Mouse (Mus musculus) hindbrain, embryonic 15.5 days (tissue): ENCODE results near the gene Pla2g6. TPM values are rescaled to one million over a fixed set of nuclear protein-coding genes. Genes with fewer than 3 reads are reported as not detected.

Experiments used
- ATAC-seq: fragments of 200-750 bp; cut with Nextera tagmentation; 2 replicates; pipeline ENCODE4 v1.8.0; 2017; ENCODE audit warnings: low read depth, moderate number of reproducible peaks, moderate TSS enrichment; ENCODE audit not compliant: low FRiP score
- H3K27ac ChIP-seq: fragments of 300-500 bp; sonication (generic); replicated peaks from 2 replicates; pipeline ENCODE4 v1.5.1; 2015; ENCODE audit warnings: mild to moderate bottlenecking, inconsistent platforms
- H3K27me3 ChIP-seq: fragments of 300-500 bp; sonication (generic); 2 replicates; pipeline ENCODE4 v1.6.1; 2015; ENCODE audit warnings: control low read depth, inconsistent platforms
- H3K36me3 ChIP-seq: fragments of 300-500 bp; sonication (generic); 2 replicates; pipeline ENCODE4 v1.6.1; 2015; ENCODE audit warnings: control low read depth, inconsistent platforms
- H3K4me1 ChIP-seq: fragments of 300-500 bp; sonication (generic); replicated peaks from 2 replicates; pipeline ENCODE4 v1.6.1; 2015; ENCODE audit warnings: control low read depth, inconsistent platforms
- H3K4me2 ChIP-seq: fragments of 300-500 bp; sonication (generic); 2 replicates; pipeline ENCODE4 v1.6.1; 2015; ENCODE audit warnings: moderate library complexity, mild to moderate bottlenecking, inconsistent platforms
- H3K4me3 ChIP-seq: fragments of 300-500 bp; sonication (generic); 2 replicates; pipeline ENCODE4 v1.5.1; 2015; ENCODE audit warnings: mild to moderate bottlenecking, inconsistent platforms
- H3K9ac ChIP-seq: fragments of 300-500 bp; sonication (generic); 2 replicates; pipeline ENCODE4 v1.6.1; 2015; ENCODE audit warnings: inconsistent platforms
- H3K9me3 ChIP-seq: fragments of 300-500 bp; sonication (generic); 2 replicates; pipeline ENCODE4 v1.6.1; 2016; ENCODE audit warnings: control low read depth, inconsistent platforms
- WGBS: fragments of 180-500 bp; shearing (Covaris S2); methylation state at CpG from one replicate; pipeline ENCODE4 v1.1.7; 2015; 5-methylcytosine and 5-hydroxymethylcytosine counted together
- polyA plus RNA-seq: library from polyadenylated mRNA; unstranded; fragments of >200 nt; fragmentation: Nextera tagmentation; extraction: Ambion mirVana; gene quantifications from 2 replicates; pipeline ENCODE4 v1.2.1, GENCODE M21; 2015

Pla2g6 gene
- polyA plus RNA-seq, 1 experiment from 2014 or later: 32.5 TPM

DNA sequence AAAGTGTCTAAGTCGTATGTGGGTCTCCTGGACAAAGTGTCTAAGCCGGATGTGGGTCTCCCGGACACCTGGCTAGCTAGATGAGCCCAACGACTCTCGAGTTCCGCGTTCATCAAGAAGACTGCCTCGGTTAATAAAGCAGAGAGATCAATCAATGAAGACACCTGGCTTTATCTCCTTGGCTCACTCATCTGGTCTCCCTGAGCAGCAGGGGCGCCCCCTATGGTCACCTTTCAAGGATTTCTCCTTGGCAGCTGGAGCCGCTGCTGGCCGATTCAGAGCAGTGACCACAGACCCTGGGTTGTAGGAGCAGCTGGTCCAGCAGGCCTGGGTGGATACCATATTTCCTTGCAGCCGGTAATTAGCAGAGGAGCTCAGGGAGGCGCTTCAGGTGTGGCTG is 65.8 kb downstream of the Pla2g6 start:
- Histone ChIP-seq H3K4me3 (no peak overlapping the region), H3K27ac (no peak overlapping the region), H3K4me1 (peaks cover 20% of the 10 kb centered on the region), H3K4me2 (peak overlapping the region; percentile 95), H3K9ac (no peak overlapping the region), H3K36me3 (no peaks in the 10 kb centered on the region), H3K27me3 (peaks cover 35% of the 10 kb centered on the region), H3K9me3 (no peaks in the 10 kb centered on the region)
- ATAC-seq: no peak
- 23% methylated on average over 13 of the region's 13 CpGs for WGBS

DNA sequence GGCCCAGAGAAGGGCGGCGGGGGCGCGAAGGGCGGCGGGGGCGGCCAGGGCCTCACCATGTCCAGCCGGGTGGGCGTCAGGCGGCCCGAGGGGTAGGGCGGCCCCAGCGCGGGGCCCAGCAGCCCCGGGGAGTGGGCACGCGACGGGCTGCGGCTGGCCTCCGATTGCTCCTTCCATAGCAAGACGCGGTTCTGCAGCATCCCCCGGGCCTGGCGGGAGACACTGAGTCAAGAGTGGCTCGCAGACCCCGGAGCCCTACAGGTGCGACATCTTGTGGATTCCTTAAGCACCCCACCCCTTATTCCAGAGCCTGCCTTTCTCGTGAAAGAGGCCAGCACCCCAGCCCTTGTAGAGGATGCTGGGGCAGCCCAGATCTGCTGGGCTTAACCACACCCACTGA is 66.4 kb downstream of the Pla2g6 start:
- H3K4me2 ChIP-seq: peak overlapping the region; percentile 95
- H3K9ac ChIP-seq: peak overlapping the region; percentile 52
- WGBS: 0% methylated on average over 21 of the region's 28 CpGs
- peaks cover 35% of the 10 kb centered on the region for H3K27me3 ChIP-seq
- H3K9me3 ChIP-seq: no peaks in the 10 kb centered on the region
- H3K4me3 ChIP-seq: peak overlapping the region; percentile 55
- ATAC-seq: peak; percentile 60
- H3K36me3 ChIP-seq: no peaks in the 10 kb centered on the region
- H3K27ac ChIP-seq: no peak overlapping the region
- peaks cover 20% of the 10 kb centered on the region for H3K4me1 ChIP-seq

DNA sequence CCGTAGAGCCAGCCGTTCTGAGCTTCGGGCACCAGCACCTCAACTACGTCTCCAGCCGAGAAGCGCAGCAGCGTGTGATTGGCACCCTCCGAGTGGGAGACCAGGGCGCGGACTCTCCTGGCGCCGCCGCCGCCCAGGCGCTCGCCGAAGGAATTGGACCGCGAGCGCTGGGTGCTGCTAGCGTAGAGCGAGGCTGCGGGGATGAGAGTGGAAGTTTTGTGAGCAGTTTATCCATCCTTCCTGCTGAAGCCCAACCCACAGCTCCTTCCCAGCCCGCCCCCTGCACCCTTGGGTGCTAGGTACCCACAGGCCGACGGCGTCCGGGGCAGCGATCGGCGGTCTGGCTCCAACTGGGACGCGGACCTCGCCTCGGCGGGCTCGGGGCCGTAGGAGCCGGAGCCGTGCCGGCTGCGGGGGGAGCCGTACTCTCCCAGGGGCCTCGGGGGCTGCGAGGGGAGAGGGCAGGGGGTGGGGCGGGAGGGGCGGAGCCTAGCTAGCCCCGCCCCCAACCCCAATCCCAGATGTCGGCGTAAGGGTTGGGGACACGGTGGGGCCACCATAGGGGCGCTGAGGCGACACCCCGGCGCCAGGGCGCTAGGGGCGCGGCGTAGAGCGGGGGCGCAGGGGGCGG is 67.0 kb downstream of the Pla2g6 start:
- H3K27ac ChIP-seq: no peak overlapping the region

DNA sequence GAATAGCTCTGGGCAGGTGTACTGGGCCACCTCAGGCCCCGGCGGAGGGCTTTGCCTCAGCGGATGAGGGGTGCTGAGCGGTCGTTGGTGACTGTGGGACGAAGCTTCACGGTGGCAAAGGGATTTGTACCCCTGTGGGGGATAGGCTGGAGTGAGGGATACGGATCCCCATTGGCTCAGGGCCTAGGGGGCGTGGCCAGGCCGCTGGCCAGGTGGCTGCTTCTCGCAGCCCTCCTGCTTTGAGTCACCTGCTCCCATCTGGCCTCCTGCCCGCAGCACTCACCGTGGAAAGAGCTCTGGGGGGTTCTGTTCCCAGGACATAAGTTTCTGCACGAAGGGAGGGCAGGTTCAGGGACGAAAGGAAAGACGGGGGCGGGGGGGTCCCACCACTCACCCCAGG is 69.7 kb downstream of the Pla2g6 start:
- no peak overlapping the region for H3K4me2 ChIP-seq
- peaks cover 42% of the 10 kb centered on the region for H3K27me3 ChIP-seq
- H3K36me3 ChIP-seq: no peaks in the 10 kb centered on the region
- no peak for ATAC-seq
- H3K9me3 ChIP-seq: no peaks in the 10 kb centered on the region
- no peak overlapping the region for H3K9ac ChIP-seq
- H3K4me1 ChIP-seq: peaks cover 20% of the 10 kb centered on the region
- H3K27ac ChIP-seq: no peak overlapping the region
- WGBS: 27% methylated on average over 17 of the region's 17 CpGs
- H3K4me3 ChIP-seq: no peak overlapping the region

More for the DNA sequence above, 67.0 kb downstream of the Pla2g6 start:
- peak; percentile 72 for ATAC-seq
- Histone ChIP-seq H3K4me2 (peak overlapping the region; percentile 95), H3K9me3 (no peaks in the 10 kb centered on the region), H3K36me3 (no peaks in the 10 kb centered on the region), H3K27me3 (peaks cover 35% of the 10 kb centered on the region), H3K4me1 (peaks cover 20% of the 10 kb centered on the region), H3K9ac (peak overlapping the region; percentile 52), H3K4me3 (peak overlapping the region; percentile 55)
- WGBS: 1% methylated on average over 59 of the region's 62 CpGs

DNA sequence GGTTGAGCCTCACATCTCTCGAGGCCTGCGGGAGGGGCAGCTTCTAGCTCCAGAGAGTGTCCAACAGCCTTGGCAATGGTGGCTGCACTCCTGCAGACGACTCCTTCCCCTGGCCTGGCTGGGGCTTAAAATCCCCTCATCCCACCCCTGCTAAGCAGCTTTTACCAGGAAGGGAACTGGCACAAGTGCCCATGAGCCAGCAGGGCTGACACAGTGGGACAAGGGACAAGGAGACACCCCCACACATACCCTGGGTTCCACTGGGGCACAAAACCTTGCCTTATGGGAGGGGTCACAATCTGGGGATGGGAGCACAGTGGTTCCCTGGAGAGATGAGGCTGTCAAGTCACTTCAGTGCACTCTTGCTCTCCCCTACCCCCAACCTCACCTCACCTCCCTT is 73.5 kb downstream of the Pla2g6 start, which contains the start of gene Slc16a8:
Gene Slc16a8 (minus strand): TSS at position 101 of the 400 bp plus-strand sequence.
- no peak within 1 kb of the TSS for H3K4me3 ChIP-seq
- peaks cover 15% of the 10 kb centered on the region for H3K4me1 ChIP-seq
- no peak within 1 kb of the TSS for H3K9ac ChIP-seq
- WGBS: 54% methylated on average over 3 of the region's 3 CpGs
- no peaks in the 10 kb centered on the region for H3K36me3 ChIP-seq
- no peak for ATAC-seq
- H3K27me3 ChIP-seq: peaks cover 30% of the 10 kb centered on the region
- H3K27ac ChIP-seq: no peak within 1 kb of the TSS
- no peaks in the 10 kb centered on the region for H3K9me3 ChIP-seq
- no peak within 1 kb of the TSS for H3K4me2 ChIP-seq

DNA sequence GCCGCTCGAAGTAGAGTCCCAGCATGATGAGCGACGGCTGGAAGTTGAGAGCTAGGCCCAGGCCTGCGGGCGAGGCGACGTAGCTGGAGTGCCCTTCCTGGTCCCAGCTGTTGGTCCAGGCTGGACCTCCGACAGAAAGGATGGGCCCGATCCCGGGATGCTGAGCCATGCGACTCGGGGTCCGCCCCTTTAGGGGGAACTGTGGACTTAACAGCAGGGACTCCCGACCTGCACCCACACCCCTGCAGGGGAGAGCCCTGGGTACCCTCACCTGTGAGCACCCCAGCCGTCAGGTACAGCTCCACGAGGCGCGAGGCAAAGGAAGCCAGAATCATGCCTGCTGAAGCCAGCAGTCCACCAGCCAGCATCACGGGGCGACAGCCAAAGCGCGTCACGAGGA is 75.6 kb downstream of the Pla2g6 start:
- H3K4me1 ChIP-seq: peaks cover 15% of the 10 kb centered on the region
- peak overlapping the region; percentile 38 for H3K4me3 ChIP-seq
- peak; percentile 10; the same call in 1 of the 2 replicates for ATAC-seq
- WGBS: 29% methylated on average over 24 of the region's 24 CpGs
- H3K9ac ChIP-seq: peak overlapping the region; percentile 48
- H3K36me3 ChIP-seq: peaks cover 4% of the 10 kb centered on the region; the same call in 1 of the 2 replicates
- peak overlapping the region; percentile 79 for H3K4me2 ChIP-seq
- no peaks in the 10 kb centered on the region for H3K9me3 ChIP-seq
- H3K27me3 ChIP-seq: peaks cover 30% of the 10 kb centered on the region
- no peak overlapping the region for H3K27ac ChIP-seq

DNA sequence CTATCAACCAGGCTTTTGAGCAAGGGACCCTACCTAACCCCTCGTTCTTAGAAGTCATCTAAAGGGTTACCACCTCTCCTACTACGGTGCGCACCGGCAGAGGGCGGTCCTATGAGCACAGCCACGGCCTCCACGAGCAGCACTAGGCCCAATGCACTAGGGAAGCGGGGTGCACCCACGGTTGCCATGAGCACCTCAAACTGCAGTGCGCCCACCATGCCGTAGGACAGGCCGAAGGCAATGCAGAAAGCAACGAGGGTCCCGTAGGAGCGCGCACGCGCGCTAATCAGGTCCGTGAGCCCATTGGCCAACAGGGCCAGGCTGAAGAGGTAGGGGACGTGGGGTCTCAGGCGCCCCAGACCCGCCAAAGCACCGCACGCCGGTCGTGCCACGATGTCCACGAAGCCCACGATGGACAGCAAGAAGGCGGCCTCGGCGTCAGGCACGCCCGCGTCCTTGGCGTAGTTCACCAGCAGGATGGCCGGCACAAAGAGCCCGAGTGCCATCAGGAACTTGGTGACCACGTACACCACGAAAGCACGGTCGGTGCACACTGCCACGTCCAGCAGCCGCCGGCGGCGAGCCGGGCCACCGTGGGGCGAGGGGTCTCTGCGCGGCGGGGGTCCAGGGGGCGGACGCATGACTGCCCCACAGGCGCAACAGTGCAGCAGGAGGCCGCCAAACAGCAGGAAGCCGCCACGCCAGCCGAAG is 76.3 kb downstream of the Pla2g6 start:
- Histone ChIP-seq H3K36me3 (peaks cover 7% of the 10 kb centered on the region), H3K27me3 (peaks cover 30% of the 10 kb centered on the region), H3K4me2 (peak overlapping the region; percentile 79), H3K4me1 (peaks cover 15% of the 10 kb centered on the region), H3K9ac (peak overlapping the region; percentile 48), H3K27ac (no peak overlapping the region), H3K9me3 (no peaks in the 10 kb centered on the region), H3K4me3 (peak overlapping the region; percentile 38)
- 2% methylated on average over 61 of the region's 61 CpGs for WGBS
- peak; percentile 71; the same call in 1 of the 2 replicates for ATAC-seq

DNA sequence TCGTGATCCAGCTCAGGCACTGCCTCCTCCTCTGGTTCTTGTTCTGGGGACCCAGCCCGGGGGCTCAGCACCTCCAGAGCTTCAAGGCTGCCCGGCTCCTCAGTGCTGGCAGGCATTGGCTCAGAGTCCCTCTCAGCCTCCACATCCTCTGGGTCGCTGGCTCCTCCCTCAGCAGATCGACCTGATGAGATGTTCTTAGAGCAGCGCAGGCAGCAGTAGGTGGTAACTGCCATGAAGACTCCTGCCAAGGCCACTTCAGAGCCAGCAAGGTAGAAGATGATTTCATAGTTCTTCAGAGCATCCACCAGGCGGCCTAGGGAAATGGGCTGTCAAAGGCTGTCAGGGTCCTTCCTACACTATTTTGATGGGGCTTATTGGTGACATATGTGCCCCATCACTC is 77.0 kb downstream of the Pla2g6 start:
- no peak; the same call in 1 of the 2 replicates for ATAC-seq
- no peak overlapping the region for H3K27ac ChIP-seq
- H3K9ac ChIP-seq: no peak overlapping the region

DNA sequence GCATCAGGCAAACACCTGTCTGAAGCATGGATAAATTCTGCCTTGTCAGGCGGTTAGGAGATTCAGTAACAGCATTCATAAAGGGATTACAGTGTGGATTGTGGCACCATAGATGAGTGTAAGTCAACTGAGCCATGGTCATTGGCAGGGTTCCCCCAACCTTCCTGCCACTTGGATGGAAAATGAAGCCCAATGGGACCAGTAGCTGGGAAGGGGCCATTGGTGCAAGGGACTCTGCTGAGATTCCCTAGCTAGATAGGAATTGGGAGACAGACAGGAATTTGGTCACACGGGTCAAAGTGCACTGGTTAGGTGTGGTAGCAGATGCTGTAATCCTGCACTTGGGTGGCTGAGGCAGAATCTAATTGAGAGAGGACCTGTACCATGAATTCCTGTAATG is 78.0 kb downstream of the Pla2g6 start:
- whole genome bisulfite sequencing: 88% methylated on average over 2 of the region's 2 CpGs
- no peaks in the 10 kb centered on the region for H3K9me3 ChIP-seq
- no peak overlapping the region for H3K27ac ChIP-seq
- H3K9ac ChIP-seq: no peak overlapping the region
- ATAC-seq: no peak
- H3K27me3 ChIP-seq: peaks cover 30% of the 10 kb centered on the region
- peaks cover 17% of the 10 kb centered on the region for H3K36me3 ChIP-seq
- H3K4me2 ChIP-seq: no peak overlapping the region
- peaks cover 15% of the 10 kb centered on the region for H3K4me1 ChIP-seq
- no peak overlapping the region for H3K4me3 ChIP-seq

More for the DNA sequence above, 77.0 kb downstream of the Pla2g6 start:
- Histone ChIP-seq H3K4me2 (no peak overlapping the region), H3K4me1 (peaks cover 15% of the 10 kb centered on the region), H3K9me3 (no peaks in the 10 kb centered on the region), H3K27me3 (peaks cover 30% of the 10 kb centered on the region), H3K36me3 (peaks cover 15% of the 10 kb centered on the region), H3K4me3 (no peak overlapping the region)
- WGBS: 51% methylated on average over 7 of the region's 7 CpGs

DNA sequence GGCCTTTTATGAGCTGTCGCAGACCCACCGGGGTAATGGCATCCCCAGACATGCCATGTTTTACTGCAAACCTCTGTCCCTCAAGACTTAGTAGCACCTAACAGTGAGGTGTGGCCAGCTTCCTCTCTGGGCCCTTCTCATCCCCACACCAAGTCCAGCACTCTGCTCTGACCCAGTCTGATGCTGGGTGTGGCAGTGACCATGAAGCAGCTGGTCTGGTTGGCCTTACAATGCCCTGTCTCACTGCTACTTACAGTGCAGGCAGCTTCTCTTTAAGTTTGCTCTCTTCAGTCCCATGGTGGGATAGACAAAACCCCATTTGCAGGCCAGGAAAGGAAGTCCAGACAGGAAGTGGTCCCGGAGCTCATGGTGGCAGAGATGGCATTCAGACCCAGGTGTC is 82.9 kb downstream of the Pla2g6 start:
- Histone ChIP-seq H3K9me3 (no peaks in the 10 kb centered on the region), H3K4me3 (no peak overlapping the region), H3K36me3 (peaks cover 37% of the 10 kb centered on the region), H3K9ac (no peak overlapping the region), H3K4me2 (no peak overlapping the region), H3K27ac (no peak overlapping the region), H3K4me1 (peaks cover 13% of the 10 kb centered on the region), H3K27me3 (no peaks in the 10 kb centered on the region)
- ATAC-seq: no peak
- WGBS: 97% methylated on average over 3 of the region's 3 CpGs

DNA sequence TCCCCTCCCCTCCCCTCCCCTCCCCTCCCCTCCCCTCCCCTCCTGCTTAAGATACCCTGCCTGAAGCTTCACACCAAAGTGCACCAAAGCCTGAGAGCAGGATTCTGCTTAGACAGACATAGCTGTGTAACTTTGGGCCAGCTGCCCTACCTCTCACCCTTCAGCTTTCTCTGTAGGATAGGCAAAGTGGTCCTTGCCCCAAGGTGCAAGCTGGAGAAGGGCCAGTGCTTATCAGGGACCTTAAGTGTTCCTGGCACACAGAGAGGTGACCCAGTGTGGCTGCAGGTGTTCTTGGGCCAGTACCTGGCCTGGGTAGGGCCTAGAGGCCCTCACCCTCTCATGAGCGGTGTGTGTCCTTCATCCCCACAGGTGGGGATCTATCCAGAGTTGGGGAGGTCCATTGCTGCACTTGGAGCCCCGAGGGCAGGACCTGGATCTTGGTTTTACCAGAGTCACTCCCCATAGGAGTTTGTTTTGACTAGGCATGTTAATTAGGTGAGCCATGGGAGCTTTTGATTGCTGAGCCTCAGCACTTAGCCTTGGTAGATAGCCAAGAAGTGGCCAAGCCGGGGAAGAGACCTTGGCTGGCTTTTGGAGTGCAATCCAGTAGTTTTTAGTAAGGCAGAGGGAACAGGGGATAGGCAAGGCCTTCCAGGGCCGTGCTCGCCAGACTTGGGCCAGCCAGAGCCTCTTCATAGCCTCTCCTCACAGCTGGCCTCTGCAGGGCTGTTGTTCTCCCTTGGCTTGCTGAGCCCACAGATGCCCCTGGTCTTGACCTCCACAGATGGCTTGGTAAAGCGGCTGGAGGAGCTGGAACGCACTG is 83.9 kb downstream of the Pla2g6 start:
- no peak for ATAC-seq
- Histone ChIP-seq H3K4me3 (no peak overlapping the region), H3K9me3 (no peaks in the 10 kb centered on the region), H3K27me3 (no peaks in the 10 kb centered on the region), H3K4me1 (peaks cover 13% of the 10 kb centered on the region), H3K36me3 (peaks cover 45% of the 10 kb centered on the region), H3K9ac (no peak overlapping the region), H3K27ac (peak overlapping the region; percentile 53; the same call in 1 of the 2 replicates), H3K4me2 (no peak overlapping the region)
- WGBS: 56% methylated on average over 7 of the region's 7 CpGs
